Mouse (Mus musculus) left cerebral cortex, adult 18-20 months (tissue): ENCODE data around the gene Suds3. TPM values are rescaled to one million over a fixed set of nuclear protein-coding genes. Genes with fewer than 3 reads are reported as not detected.

Experiments used
- DNase-seq, 2 experiments: peaks; one replicate each; pipeline ENCODE4 v3.0.0; 2021 to 2022; ENCODE audit warnings: low spot score in 2 of 2, mixed read lengths in 1 of 2
- total RNA-seq, 2 experiments: library from RNA; stranded (reverse); gene quantifications; 2 replicates each; pipeline ENCODE4 v1.2.3; 2021

Suds3 gene
- total RNA-seq, 2 experiments from 2014 or later = 141 to 142 TPM

- DNase-seq = no peak
Measured at GRCm38 (mm10) chr5:117137011-117137410, 21.1 kb upstream of the Suds3 start.

GRCm38 (mm10) chr5:117136570-117136969 lies 20.7 kb upstream of the Suds3 start:
- no peak for DNase-seq

- DNase-seq = no peak
Measured at GRCm38 (mm10) chr5:117135869-117136268, 20.0 kb upstream of the Suds3 start.

GRCm38 (mm10) chr5:117134889-117135456 lies 19.1 kb upstream of the Suds3 start:
- no peak for DNase-seq

- DNase-seq = no peak
Measured at GRCm38 (mm10) chr5:117134066-117134888, 18.4 kb upstream of the Suds3 start.

- DNase-seq = no peak
Measured at GRCm38 (mm10) chr5:117133446-117134065, 17.6 kb upstream of the Suds3 start.

- no peak for DNase-seq
Measured at GRCm38 (mm10) chr5:117130726-117131125, 14.8 kb upstream of the Suds3 start.

- DNase-seq = no peak
Measured at GRCm38 (mm10) chr5:117127051-117127450, 11.1 kb upstream of the Suds3 start.

GRCm38 (mm10) chr5:117125482-117126346 lies 9.8 kb upstream of the Suds3 start:
- no peak for DNase-seq

- no peak for DNase-seq
Measured at GRCm38 (mm10) chr5:117123840-117124239, 7.9 kb upstream of the Suds3 start.

GRCm38 (mm10) chr5:117123102-117123501 lies 7.2 kb upstream of the Suds3 start:
- no peak for DNase-seq

- DNase-seq = no peak
Measured at GRCm38 (mm10) chr5:117121657-117122056, 5.7 kb upstream of the Suds3 start.

- no peak for DNase-seq
Measured at GRCm38 (mm10) chr5:117120489-117121466, 4.9 kb upstream of the Suds3 start.

- peak; percentile 99 for DNase-seq
Measured at GRCm38 (mm10) chr5:117119777-117120488, 4.0 kb upstream of the Suds3 start, which contains the start of gene Taok3. Gene Taok3 (plus strand): TSS chr5:117120129.

GRCm38 (mm10) chr5:117118850-117119249 lies 2.9 kb upstream of the Suds3 start:
- DNase-seq = no peak

- no peak for DNase-seq
Measured at GRCm38 (mm10) chr5:117118220-117118619, 2.3 kb upstream of the Suds3 start.

GRCm38 (mm10) chr5:117117716-117118115 lies 1.8 kb upstream of the Suds3 start:
- DNase-seq = no peak

- no peak for DNase-seq
Measured at GRCm38 (mm10) chr5:117117241-117117640, 1.3 kb upstream of the Suds3 start.

GRCm38 (mm10) chr5:117116660-117117059 lies 747 bp upstream of the Suds3 start:
- no peak for DNase-seq
